Mouse (Mus musculus): ENCODE data around the gene Tap2.

- TF ChIP-seq GATA1 (IDR thresholded peaks at IDR 0.05; ENCODE audit: borderline replicate concordance, low read length) (no peak), FLI1 (IDR thresholded peaks at IDR 0.05; ENCODE audit: low read length) (no peak)
Measured at GRCm38 (mm10) chr17:34201506-34202055, 1.7 kb upstream of the Tap2 start.

Data from megakaryocyte, embryonic 14.5 days (primary cell).